Mouse (Mus musculus) splenic B cell, adult 2 months (primary cell): Measurements from ENCODE around the gene Hspbp1.

Experiments
- DNase-seq: peaks from one replicate; pipeline ENCODE4 v3.0.0-alpha.2; 2011; ENCODE audit warnings: low read depth, low spot score
- H3K27me3 ChIP-seq: 2 replicates; pipeline ENCODE4 v1.6.1; 2012; ENCODE audit warnings: mild to moderate bottlenecking, low read length, moderate library complexity, mixed read lengths; ENCODE audit not compliant: control insufficient read depth, poor library complexity, insufficient read depth, severe bottlenecking
- H3K36me3 ChIP-seq: 2 replicates; pipeline ENCODE4 v1.6.1; 2012; ENCODE audit warnings: mild to moderate bottlenecking, low read length, moderate library complexity, mixed read lengths; ENCODE audit not compliant: control insufficient read depth, poor library complexity, insufficient read depth, severe bottlenecking

Gene Hspbp1

DNA sequence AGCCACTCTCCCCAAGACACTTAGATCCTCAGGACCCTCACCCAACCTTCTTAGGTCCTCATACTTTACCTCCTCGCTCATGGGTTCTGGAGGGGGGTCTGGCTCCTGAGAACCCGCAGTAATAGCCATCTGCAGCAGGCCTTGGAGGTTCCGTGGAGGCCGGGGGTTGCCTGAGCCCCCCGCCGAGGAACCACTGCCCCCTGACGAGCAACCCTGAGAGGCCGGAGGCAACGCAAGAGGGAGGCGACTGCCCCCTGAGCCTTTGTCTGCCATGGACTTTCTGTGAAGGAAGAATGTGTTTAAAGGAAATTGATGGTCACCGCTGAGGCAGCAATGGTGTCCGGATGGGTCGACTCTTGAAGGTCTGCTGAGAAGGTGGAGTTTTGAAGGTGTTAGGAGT lies 665 bp downstream of the Hspbp1 start:
- DNase-seq, result no peak
- Histone ChIP-seq H3K36me3 (0 out of 2 replicates have a peak, but pooled peaks cover 2% of the 10 kb centered on the region), H3K27me3 (no peaks in the 10 kb centered on the region)

GRCm38 (mm10) chr7:4683307-4683706 lies 1.6 kb downstream of the Hspbp1 start:
- Histone ChIP-seq H3K36me3 (0 out of 2 replicates have a peak, but pooled peaks cover 2% of the 10 kb centered on the region), H3K27me3 (no peaks in the 10 kb centered on the region)
- no peak for DNase-seq

DNA sequence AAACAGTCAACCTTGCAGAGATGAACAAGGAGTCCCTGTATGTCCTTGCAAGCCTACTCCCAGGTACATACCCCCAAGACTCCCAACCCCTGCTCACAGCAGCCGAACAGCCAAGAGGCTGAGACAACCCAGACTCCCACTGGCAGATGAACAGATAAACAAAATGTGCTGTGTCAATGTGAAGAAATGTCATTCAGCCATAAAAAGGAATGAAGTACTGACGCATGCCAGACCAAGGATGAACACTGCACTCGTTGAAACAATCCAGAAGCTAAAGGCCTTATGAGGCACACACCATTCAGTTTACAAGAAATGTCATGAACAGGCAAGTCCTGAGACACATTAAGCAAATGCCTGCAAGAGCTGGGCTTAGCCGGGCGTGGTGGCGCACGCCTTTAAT lies 9.7 kb downstream of the Hspbp1 start:
- H3K36me3 ChIP-seq, result no peaks in the 10 kb centered on the region; the same call in none of the 2 replicates
- DNase-seq, result no peak
- no peaks in the 10 kb centered on the region for H3K27me3 ChIP-seq

GRCm38 (mm10) chr7:4674114-4674731 lies 10.6 kb downstream of the Hspbp1 start:
- no peak for DNase-seq
- H3K27me3 ChIP-seq, result no peaks in the 10 kb centered on the region
- no peaks in the 10 kb centered on the region; the same call in none of the 2 replicates for H3K36me3 ChIP-seq

DNA sequence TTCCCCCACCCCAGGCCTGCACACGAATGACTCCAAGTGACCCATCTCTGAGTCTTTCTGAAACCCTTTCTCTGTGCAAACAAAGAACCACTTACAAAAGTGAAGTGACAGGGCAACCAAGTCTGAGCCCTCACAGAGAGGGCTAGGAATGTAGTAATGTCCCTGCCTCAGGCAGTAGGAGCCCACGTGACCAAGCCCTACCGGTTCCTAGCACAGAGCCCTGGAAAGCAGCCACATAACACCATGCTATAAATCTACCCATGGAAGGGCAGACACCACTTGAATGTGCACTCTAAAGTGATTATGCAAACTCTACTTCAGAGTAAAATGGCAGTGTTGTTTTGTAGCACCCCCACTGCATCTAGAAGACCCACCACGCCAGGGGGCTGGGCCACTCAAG lies 12.9 kb downstream of the Hspbp1 start:
- no peak for DNase-seq
- Histone ChIP-seq H3K27me3 (no peaks in the 10 kb centered on the region), H3K36me3 (no peaks in the 10 kb centered on the region; the same call in none of the 2 replicates)

DNA sequence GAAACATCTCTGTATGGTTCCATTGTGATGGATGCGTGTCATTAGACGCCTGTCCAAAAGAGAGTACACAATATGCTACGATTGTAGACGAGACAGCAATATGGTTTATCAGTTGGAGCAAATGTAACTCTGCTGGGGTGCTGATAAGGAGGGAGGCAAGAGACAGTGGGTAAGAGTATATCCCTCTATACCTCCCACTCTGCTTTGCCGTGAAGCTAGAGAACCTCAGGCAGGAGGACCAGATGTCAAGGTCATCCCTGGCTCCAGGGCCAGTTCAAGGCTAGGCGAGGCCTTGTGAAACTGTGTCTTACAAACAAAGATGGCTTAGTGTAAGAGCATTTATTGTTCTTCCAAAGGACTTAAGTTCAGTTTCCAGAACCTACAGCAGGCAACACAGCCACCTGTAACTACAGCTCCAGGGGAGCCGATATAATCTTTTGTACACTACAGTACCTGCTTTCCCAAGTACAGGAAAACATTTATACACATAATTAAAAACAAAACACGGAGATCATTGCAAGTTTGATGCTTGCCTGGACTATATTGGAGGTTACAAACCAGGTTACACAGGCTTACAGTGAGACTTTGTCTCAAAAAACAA lies 14.1 kb downstream of the Hspbp1 start:
- DNase-seq, result no peak

DNA sequence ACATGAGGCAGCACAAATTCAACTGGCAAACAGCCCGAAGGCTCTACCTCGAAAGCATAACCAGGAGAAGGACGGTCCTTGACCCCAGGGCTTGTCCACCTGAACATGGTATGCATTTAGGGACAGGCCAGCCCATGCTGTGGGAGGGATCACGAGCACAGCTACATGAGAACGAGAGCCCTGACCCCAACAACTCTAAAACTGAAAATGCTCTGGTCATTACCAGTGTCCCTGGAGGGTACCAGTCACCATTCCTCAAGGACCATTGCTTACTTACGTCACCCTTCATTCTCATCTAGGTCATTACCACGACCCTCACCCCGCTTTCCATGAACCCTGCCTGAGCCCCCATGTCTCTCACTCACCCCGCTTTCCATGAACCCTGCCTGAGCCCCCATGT lies 15.7 kb downstream of the Hspbp1 start:
- Histone ChIP-seq H3K36me3 (no peaks in the 10 kb centered on the region; the same call in 1 of the 2 replicates), H3K27me3 (no peaks in the 10 kb centered on the region)
- no peak for DNase-seq

More for the DNA sequence above, 14.1 kb downstream of the Hspbp1 start:
- H3K27me3 ChIP-seq, result no peaks in the 10 kb centered on the region
- no peaks in the 10 kb centered on the region; the same call in 1 of the 2 replicates for H3K36me3 ChIP-seq

- DNase-seq, result no peak
- H3K36me3 ChIP-seq, result no peaks in the 10 kb centered on the region; the same call in 1 of the 2 replicates
- H3K27me3 ChIP-seq, result no peaks in the 10 kb centered on the region
These were observed 16.4 kb downstream of the Hspbp1 start for GRCm38 (mm10) chr7:4668506-4668905.

GRCm38 (mm10) chr7:4666871-4667270 lies 18.0 kb downstream of the Hspbp1 start:
- H3K27me3 ChIP-seq, result no peaks in the 10 kb centered on the region
- no peak for DNase-seq
- H3K36me3 ChIP-seq, result no peaks in the 10 kb centered on the region; the same call in 1 of the 2 replicates

GRCm38 (mm10) chr7:4663742-4664141 lies 21.1 kb downstream of the Hspbp1 start:
- no peaks in the 10 kb centered on the region for H3K36me3 ChIP-seq
- DNase-seq, result no peak
- no peaks in the 10 kb centered on the region for H3K27me3 ChIP-seq

GRCm38 (mm10) chr7:4663179-4663578 lies 21.7 kb downstream of the Hspbp1 start:
- no peak for DNase-seq
- no peaks in the 10 kb centered on the region for H3K27me3 ChIP-seq
- H3K36me3 ChIP-seq, result no peaks in the 10 kb centered on the region

- Histone ChIP-seq H3K36me3 (no peaks in the 10 kb centered on the region), H3K27me3 (no peaks in the 10 kb centered on the region)
- no peak for DNase-seq
These were observed 24.9 kb downstream of the Hspbp1 start for GRCm38 (mm10) chr7:4659911-4660443.

GRCm38 (mm10) chr7:4658912-4659551 lies 25.8 kb downstream of the Hspbp1 start, which contains the start of gene Ppp6r1:
Ppp6r1 (minus strand) TSS chr7:4659019.
- Histone ChIP-seq H3K27me3 (no peaks in the 10 kb centered on the region), H3K36me3 (no peaks in the 10 kb centered on the region)
- DNase-seq, result peak; percentile 98

- DNase-seq, result peak; percentile 29
- no peaks in the 10 kb centered on the region for H3K36me3 ChIP-seq
- H3K27me3 ChIP-seq, result no peaks in the 10 kb centered on the region
These were observed 26.6 kb downstream of the Hspbp1 start for GRCm38 (mm10) chr7:4658128-4658907.
